Mouse (Mus musculus) erythroblast, embryonic 14.5 days (primary cell): ENCODE measurements around the gene Ptk6. TPM values are rescaled to one million over a fixed set of nuclear protein-coding genes. Genes with fewer than 3 reads are reported as not detected.

Experiments used
- H3K27me3 ChIP-seq: 2 replicates; pipeline ENCODE4 v1.6.1; 2012; ENCODE audit warnings: inconsistent platforms; ENCODE audit not compliant: control insufficient read depth
- H3K36me3 ChIP-seq: 2 replicates; pipeline ENCODE4 v1.6.1; 2012; ENCODE audit warnings: mild to moderate bottlenecking, inconsistent platforms; ENCODE audit not compliant: control insufficient read depth
- H3K4me1 ChIP-seq: 2 replicates; pipeline ENCODE4 v1.6.1; 2012; ENCODE audit warnings: inconsistent platforms; ENCODE audit not compliant: control insufficient read depth
- H3K4me3 ChIP-seq: replicated peaks from 2 replicates; pipeline ENCODE3; 2012; ENCODE audit warnings: moderate library complexity, mild to moderate bottlenecking, inconsistent platforms
- H3K9me3 ChIP-seq: 2 replicates; pipeline ENCODE4 v1.6.1; 2012; ENCODE audit warnings: low read length, inconsistent platforms, mixed read lengths; ENCODE audit not compliant: control insufficient read depth
- GATA1 ChIP-seq: IDR thresholded peaks from 2 replicates; pipeline ENCODE4 v1.6.1; 2012; ENCODE audit warnings: low read length, inconsistent platforms, mixed read lengths
- TAL1 ChIP-seq: IDR thresholded peaks from 3 replicates; pipeline ENCODE4 v1.6.1; 2012; ENCODE audit warnings: low read length, inconsistent platforms, mixed read lengths
- polyA plus RNA-seq: library from polyadenylated mRNA; stranded (reverse); fragments of >175 nt; gene quantifications from 2 replicates; pipeline ENCODE4 v1.2.3, GENCODE M21; 2012

Gene Ptk6
- polyA plus RNA-seq, 1 experiment: not detected

- Histone ChIP-seq H3K27me3 (peaks cover 45% of the 10 kb centered on the region), H3K9me3 (no peaks in the 10 kb centered on the region)
- TF ChIP-seq TAL1 (no peak), GATA1 (no peak)
Observed at GRCm38 (mm10) chr2:181157180-181157579, 45.4 kb downstream of the Ptk6 start.

GRCm38 (mm10) chr2:181156248-181157121 lies 46.1 kb downstream of the Ptk6 start, which contains the start of gene Eef1a2:
Gene Eef1a2 (minus strand): TSS chr2:181157014.
- TF ChIP-seq TAL1 (no peak), GATA1 (no peak)
- H3K27me3 ChIP-seq: peaks cover 45% of the 10 kb centered on the region
- no peaks in the 10 kb centered on the region for H3K4me1 ChIP-seq
- H3K4me3 ChIP-seq: no peak within 1 kb of the TSS
- H3K9me3 ChIP-seq: no peaks in the 10 kb centered on the region
- no peaks in the 10 kb centered on the region for H3K36me3 ChIP-seq

More at GRCm38 (mm10) chr2:181157180-181157579, 45.4 kb downstream of the Ptk6 start:
- H3K4me3 ChIP-seq: no peak overlapping the region
- H3K4me1 ChIP-seq: no peaks in the 10 kb centered on the region
- H3K36me3 ChIP-seq: no peaks in the 10 kb centered on the region

GRCm38 (mm10) chr2:181155801-181156200 lies 46.8 kb downstream of the Ptk6 start:
- no peak for TF ChIP-seq GATA1
- TF ChIP-seq TAL1: no peak
- no peak overlapping the region for H3K4me3 ChIP-seq
- peaks cover 49% of the 10 kb centered on the region for H3K27me3 ChIP-seq
- no peaks in the 10 kb centered on the region for H3K4me1 ChIP-seq
- H3K9me3 ChIP-seq: no peaks in the 10 kb centered on the region
- no peaks in the 10 kb centered on the region for H3K36me3 ChIP-seq

GRCm38 (mm10) chr2:181154831-181155415 lies 47.7 kb downstream of the Ptk6 start:
- H3K27me3 ChIP-seq: peaks cover 57% of the 10 kb centered on the region
- H3K36me3 ChIP-seq: no peaks in the 10 kb centered on the region
- no peak for TF ChIP-seq TAL1
- no peak for TF ChIP-seq GATA1
- no peak overlapping the region for H3K4me3 ChIP-seq
- no peaks in the 10 kb centered on the region for H3K9me3 ChIP-seq
- no peaks in the 10 kb centered on the region for H3K4me1 ChIP-seq

- Histone ChIP-seq H3K4me3 (no peak overlapping the region), H3K9me3 (no peaks in the 10 kb centered on the region), H3K4me1 (no peaks in the 10 kb centered on the region), H3K36me3 (no peaks in the 10 kb centered on the region), H3K27me3 (peaks cover 62% of the 10 kb centered on the region)
- no peak for TF ChIP-seq GATA1
- TF ChIP-seq TAL1: no peak
Observed at GRCm38 (mm10) chr2:181154361-181154760, 48.2 kb downstream of the Ptk6 start.

GRCm38 (mm10) chr2:181153837-181154236 lies 48.8 kb downstream of the Ptk6 start:
- Histone ChIP-seq H3K9me3 (no peaks in the 10 kb centered on the region), H3K27me3 (peaks cover 64% of the 10 kb centered on the region)
- TF ChIP-seq GATA1: no peak
- TF ChIP-seq TAL1: no peak

GRCm38 (mm10) chr2:181153131-181153530 lies 49.5 kb downstream of the Ptk6 start:
- peaks cover 68% of the 10 kb centered on the region for H3K27me3 ChIP-seq
- TF ChIP-seq TAL1 (no peak), GATA1 (no peak)

More at GRCm38 (mm10) chr2:181153837-181154236, 48.8 kb downstream of the Ptk6 start:
- H3K36me3 ChIP-seq: no peaks in the 10 kb centered on the region
- H3K4me3 ChIP-seq: no peak overlapping the region
- H3K4me1 ChIP-seq: no peaks in the 10 kb centered on the region

GRCm38 (mm10) chr2:181152701-181153100 lies 49.9 kb downstream of the Ptk6 start:
- Histone ChIP-seq H3K9me3 (no peaks in the 10 kb centered on the region), H3K27me3 (peaks cover 67% of the 10 kb centered on the region), H3K4me1 (peaks cover 2% of the 10 kb centered on the region; the same call in 1 of the 2 replicates), H3K36me3 (no peaks in the 10 kb centered on the region), H3K4me3 (no peak overlapping the region)
- TF ChIP-seq GATA1 (no peak), TAL1 (no peak)

More at GRCm38 (mm10) chr2:181153131-181153530, 49.5 kb downstream of the Ptk6 start:
- no peaks in the 10 kb centered on the region for H3K9me3 ChIP-seq
- H3K36me3 ChIP-seq: no peaks in the 10 kb centered on the region
- H3K4me1 ChIP-seq: no peaks in the 10 kb centered on the region
- H3K4me3 ChIP-seq: no peak overlapping the region

- H3K4me3 ChIP-seq: no peak overlapping the region
- H3K27me3 ChIP-seq: peaks cover 58% of the 10 kb centered on the region
- no peaks in the 10 kb centered on the region for H3K36me3 ChIP-seq
- no peaks in the 10 kb centered on the region for H3K9me3 ChIP-seq
- TF ChIP-seq GATA1: no peak
- TF ChIP-seq TAL1: no peak
- peaks cover 2% of the 10 kb centered on the region; the same call in 1 of the 2 replicates for H3K4me1 ChIP-seq
Observed at GRCm38 (mm10) chr2:181150281-181150680, 52.3 kb downstream of the Ptk6 start.
